Mouse (Mus musculus) cerebellum, adult 8-10 months (tissue): ENCODE data around the gene Dhdh.
"Not testable (repeated sequence)": the region's sequence is repeated elsewhere in the genome, so short reads cannot be mapped to it uniquely, and the experiment has no call there.

Experiments
- DNase-seq: peaks from one replicate; pipeline ENCODE4 v3.0.0; 2022

Dhdh gene

DNA sequence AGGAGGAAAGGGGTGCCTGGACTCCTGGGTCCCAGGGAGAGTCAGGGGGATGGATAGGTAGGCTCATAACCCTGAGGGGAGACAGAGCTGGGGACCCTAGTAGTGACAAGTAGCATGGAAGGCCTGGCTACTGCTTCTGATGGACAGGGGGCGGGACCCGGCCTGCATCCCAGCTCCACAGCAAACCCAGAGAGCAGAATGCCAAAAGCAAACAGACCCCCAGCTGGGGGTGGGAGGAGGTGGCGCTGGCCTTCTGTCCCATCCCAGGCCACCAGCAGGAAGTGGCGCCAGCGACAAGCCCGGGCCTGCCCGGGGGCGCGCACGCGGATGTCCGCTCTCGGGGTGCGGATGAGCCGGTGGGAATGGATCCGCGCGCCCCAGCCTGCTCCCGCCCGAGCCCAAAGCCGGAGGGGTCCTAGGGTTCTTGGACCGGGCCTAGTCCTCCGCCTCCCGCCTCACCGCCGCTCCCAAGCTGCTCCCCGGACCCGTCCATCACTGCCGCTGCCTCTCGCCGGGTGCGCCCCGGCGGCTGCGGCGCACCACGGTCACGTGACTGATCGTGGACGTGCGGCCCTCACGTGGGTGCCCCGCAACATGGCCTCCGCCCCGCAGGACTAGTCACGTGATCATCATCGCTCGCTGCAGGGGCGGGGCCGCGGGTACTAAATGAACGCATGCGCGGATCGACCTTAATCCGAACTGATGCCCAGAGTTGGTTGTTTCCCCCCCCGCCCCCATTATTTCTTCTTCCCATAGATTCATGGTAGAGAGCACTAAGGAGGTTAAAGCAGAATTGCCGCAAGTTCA is 22.1 kb downstream of the Dhdh start, which contains the start of gene Bax:
TSS of gene Bax (minus strand) at position 616 of the 807 bp plus-strand sequence.
- peak; percentile 98 for DNase-seq

DNA sequence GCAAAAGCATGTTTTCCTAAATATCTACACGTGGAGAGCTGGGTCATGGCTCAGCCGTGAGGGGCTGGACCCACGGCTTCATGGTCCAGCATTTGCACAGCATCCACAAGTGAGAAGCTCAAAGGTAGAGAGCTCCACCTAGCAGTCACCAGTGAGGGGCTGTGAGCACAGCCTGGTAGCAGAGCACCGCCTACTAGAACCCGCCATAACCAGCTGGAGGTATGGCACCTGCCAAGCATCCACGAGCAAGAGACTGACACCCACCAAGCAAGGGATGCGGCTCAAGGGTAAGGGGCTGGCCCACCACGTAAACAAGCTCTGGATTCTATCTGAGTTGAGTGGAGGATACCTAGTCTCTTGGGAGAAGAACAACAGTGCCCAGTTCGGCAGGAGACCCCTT is 23.1 kb downstream of the Dhdh start:
- DNase-seq = no peak

DNA sequence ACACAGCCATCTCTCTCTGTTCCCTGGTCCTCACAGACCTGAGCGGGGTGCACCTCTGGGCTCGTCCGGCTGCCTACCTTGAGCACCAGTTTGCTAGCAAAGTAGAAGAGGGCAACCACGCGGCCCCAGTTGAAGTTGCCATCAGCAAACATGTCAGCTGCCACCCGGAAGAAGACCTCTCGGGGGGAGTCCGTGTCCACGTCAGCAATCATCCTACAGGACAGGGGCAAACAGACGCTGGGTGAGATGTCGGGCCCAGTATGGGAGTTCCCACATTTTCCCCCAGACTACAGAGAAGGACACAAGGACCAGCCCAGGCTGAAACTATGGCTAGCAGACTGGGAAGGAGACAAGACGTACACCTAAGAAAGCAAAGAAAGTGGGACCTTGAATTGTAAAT is 23.5 kb downstream of the Dhdh start:
- DNase-seq = no peak

DNA sequence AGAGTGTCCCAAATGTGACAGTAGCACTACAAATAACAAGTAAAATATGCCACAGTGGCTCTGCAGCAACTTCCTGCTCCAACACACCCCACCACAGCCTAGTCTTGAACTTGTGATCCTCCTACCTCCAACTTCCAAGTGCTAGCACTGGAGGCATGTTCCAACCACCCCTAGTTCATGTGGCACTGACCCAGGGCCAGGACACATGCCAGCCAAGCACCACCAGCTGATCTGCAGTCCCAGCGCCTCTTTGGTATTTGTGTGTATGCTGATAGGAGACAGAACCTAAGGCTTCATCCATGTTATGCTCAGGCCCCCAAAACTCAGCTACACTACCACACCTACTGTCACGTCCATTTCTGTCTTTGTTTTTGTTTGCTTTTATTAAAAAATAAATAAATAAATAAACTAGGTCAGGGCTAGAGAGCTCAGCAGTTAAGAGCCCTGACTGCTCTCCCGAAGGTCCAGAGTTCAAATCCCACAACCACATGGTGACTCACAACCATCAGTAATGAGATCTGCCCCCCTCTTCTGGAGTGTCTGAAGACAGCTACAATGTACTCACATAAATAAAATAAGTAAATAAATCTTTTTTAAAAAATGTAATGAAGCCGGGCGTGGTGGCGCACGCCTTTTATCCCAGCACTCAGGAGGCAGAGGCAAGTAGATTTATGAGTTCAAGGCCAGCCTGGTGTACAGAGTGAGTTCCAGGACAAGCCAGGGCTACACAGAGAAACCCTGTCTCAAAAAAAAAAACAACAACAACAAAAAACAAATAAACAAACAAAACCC is 24.4 kb downstream of the Dhdh start:
- DNase-seq = no peak

DNA sequence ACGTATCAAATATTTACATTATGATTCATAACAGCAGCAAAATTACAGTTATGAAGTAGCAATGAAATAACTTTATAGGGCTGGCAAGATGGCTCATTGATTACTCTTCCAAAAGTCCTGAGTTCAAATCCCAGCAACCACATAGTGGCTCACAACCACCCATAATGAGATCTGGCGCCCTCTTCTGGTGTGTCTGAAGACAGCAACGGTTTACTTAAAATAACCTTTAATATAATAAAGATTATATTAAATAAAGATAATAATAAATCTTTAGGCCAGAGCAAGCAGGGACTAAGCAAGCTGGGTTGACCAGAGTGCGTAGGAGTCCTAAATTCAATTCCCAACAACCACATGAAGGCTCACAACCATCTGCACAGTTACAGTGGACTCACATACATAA is 25.7 kb downstream of the Dhdh start:
- not testable (repeated sequence) for DNase-seq

DNA sequence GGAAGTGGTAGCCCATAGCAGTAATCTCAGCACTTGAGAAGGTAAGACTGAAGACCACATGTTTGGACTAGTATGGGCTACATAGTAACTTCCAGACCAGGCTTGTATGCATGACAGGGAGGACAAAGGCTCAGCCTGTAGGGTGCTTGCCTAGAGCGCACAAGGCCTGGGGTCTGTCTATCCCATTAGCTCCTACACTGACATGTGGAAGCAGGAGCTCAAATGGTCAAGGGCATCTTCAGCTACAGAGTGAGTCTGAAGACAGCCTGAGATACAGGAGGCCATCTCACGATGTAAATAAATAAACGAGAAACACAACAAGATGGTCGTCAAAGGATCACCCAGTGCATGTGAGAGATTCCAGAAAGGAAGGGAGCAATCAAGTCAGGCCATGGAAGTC is 26.3 kb downstream of the Dhdh start:
- no peak for DNase-seq

DNA sequence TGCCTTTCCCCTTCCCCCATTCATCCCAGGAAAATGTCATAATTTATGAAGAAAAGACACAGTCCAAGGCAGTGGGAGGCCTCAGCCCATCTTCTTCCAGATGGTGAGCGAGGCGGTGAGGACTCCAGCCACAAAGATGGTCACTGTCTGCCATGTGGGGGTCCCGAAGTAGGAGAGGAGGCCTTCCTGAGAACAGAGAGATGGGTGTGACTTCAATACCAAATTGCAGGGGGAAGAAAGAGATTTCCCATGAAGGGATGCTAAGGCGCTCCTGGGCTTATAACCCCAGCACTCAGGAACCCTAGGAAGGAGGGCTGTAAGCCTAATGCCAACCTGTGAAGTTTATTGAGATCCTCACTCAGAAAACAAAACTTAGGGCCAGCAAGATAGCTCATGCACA is 26.8 kb downstream of the Dhdh start:
- no peak for DNase-seq

DNA sequence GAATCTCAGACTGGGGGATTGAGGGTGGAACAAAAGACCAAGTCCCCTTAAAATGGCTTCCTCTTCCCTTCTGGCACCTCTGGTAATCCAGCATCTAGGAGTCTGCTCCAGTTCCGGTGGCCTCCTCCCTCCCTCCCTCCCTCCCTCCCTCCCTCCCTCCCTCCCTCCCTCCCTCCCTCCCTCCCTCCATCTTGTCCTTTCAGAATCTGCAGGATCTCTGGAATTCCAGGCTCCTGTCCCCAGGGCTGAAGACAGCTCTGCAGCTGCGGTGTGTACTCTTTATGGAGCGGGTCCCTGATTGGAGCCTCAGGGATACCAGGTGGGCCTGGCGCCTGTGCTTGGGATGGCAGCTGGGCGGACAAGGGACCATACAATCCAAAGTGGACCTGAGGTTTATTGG is 27.3 kb downstream of the Dhdh start:
- no peak for DNase-seq

DNA sequence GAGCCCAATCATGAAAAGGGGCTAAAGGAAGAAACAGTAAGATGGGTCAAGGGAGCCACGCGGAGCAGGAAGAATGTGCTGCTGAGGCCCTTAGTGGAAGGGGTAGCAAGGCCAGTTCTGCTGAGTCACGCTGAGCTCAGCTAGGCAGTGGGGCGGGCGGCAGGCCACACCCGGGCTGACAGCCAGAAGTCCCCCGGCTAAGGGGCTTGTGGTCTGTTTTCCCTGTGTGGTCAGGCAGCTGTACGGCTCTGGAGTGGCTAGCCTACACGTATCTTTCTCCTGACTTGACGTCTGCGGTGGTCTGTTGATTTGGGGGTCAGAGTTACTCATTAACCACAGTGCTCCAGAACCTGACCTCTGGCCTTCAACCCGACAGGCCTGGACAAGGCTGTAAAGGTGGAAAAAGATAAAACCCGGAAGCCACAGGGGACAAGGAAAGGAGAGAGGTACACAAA is 27.7 kb downstream of the Dhdh start:
- DNase-seq = no peak

DNA sequence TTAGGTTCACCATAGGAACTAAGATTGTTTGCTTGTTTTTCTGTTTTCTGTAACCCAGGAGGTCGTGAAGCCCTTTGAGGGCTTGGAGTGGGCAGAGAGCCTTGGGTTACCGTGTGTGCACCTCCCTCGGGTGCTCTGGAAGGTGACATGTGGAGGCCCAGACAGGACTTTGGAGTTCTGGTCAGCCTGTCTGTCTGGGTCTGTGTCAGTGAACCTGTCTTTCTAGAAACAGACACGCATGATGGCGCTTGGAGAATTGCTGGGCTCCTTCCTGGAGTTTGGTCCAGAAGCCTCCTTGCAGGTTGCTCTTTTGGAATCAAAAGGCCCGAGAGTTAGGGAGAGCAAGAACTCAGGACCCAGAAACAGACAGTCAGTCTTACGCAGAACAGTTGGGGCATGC is 28.2 kb downstream of the Dhdh start:
- DNase-seq = no peak

DNA sequence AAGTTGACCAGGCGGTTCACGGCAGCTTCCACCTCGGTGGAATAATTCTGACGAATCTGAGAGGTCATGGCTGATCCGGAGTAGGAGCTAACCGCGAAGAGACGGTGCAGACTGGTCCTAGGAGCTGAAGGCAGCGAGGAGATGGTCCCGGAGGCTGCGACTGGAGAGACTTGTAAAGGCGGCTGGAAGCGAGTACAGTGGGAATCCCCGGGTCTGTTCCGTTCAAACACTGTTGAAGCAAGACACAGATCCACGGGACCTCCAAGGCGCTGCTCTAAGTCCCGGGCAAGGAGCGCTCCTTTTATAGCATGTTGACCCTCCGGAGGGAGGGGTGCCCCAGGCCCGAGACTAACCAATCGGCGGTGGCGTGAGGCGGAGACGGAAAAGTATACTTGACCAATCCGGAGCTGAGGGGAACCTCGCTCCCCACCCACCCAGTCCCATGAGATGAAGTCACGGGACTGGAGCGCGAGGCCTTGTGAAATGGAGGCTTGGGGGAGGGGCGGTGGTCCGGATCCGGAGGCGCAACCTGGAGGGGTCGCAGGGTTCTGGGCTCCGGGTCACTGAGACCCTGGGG is 29.0 kb downstream of the Dhdh start, which contains the start of gene Ftl1:
TSS of gene Ftl1 (minus strand) at position 321 of the 577 bp plus-strand sequence.
- peak; percentile 94 for DNase-seq

DNA sequence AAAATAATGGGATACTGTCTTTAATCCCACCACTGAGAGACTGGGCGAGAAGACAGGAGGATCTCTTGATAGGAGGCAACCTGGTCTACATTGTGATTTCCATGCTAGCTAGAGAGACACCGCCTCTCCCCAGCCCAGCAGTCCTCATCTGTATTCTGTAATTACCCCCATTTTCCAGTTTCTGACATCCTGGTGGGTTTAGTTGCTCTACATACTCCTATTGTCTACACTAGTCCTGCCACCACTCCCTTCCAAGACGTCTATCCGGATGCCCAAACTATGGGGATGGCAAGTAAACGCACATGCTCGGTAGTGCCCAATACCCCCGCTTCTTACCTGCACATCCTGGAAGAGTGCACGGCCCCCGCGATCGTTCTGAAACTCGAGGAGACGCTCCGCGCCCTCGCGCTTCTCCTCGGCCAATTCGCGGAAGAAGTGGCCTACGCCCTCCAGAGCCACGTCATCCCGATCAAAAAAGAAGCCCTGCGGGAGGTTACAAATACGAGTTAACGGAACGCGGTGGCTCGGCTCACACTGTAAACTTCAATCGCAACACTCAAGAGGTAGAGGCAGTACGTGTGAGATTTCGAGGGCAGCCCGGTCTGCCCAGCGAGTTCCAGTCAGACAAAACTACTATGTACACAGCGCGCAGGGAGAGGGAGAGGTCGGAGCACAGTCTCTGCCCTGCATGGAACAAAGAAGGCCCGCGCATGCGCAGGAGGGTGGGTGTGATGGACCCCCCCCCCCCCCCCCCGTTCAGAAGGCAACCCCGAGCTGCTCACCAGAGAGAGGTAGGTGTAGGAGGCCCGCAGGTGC is 29.6 kb downstream of the Dhdh start:
- peak; percentile 80 for DNase-seq

DNA sequence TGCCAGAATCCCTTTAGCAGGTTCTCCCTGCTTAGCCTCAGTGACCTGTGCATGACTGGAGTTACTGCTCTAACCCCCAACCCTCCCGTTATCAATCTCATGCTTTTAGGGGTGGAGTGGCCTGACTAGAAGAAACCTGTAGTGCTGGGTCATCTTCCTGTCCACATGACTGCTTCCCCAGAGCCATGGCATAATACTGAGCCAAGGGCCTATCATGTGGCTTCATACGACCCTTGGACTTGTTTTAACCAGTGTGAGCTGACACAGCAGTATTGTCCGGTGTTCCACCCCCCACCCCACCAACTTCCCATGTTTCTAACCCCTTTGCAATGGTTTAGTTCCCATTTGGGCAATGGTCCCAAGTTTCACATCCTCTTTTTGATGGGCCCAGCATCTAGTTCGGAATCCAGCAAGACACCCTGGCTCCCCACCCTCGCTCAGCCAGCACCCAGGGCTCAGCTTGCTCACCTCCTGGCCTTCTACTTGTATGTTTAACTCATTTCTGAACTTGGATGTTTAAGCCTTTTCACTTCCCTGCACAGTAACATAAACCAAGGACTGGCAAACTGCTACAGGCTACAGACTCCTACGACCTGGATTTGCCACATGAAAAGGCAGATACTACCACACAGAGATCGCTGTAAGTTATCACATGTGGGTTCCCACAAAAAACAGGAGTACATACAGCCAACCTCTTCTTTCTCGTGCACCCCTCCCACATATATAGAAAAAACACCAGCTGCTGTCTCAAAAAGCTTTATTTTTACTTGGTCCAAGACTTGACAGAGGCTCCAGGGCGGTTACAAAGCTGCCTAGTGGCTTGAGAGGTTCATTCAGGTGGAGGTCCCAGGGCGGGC is 31.2 kb downstream of the Dhdh start:
- no peak for DNase-seq

DNA sequence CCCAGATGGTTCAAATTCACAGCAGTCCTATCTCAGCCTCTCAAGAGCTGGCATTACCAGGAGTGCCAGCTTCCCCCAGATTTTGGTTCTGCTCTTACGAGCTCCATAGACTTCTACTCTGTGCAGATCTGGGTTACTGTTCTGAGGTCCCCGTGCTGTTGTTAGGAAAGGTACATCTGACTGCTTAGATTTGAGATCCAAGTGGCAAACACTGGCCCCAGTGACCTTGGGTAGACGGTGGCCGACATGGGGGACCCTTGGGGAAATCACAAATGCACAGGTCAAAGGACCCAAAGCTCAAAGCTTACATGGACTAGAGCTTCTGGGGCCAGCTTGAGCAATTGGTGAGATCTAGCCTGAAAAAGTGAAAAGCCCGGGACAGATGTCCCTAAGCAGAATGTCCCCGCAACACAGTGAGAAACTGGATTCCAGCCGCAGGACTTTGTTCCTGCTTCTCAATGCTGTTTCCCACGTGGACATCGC is 31.8 kb downstream of the Dhdh start:
- DNase-seq = no peak

DNA sequence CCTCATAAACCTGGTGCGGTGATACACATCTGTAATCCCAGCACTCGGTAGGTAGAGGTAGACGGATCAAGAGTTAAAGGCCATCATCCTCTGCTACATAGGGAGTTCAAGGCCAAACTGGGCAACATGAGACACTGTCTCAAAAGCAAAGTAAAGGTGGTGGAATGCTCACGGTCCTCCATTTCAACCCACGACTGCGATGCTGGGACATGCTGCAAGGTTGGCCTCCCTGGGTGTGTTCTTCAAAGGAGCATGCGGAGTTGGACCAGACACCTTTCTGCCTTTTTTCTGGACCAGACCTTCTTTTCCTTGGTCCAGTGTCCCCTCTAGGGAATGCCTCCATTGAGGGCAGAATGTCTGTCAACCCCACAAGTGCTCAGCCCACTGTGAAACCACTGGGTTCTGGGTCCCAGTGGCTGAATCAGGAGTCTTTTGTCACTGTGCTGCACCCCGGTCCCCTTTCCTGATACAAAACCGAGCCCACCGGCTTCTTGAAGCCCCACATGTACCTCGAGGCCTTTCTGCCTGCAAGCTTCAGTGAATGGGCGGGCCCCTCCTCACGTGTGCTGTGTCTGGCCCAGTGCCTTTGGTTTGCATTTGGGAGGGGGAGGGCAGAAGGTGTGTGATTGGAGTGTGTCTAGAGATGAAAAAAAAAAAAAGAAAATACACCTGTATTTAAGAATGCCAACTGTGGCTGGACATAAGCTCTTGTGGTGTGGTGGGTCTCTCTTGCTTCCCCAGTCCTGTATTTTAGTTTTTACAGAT is 32.5 kb downstream of the Dhdh start:
- no peak for DNase-seq

DNA sequence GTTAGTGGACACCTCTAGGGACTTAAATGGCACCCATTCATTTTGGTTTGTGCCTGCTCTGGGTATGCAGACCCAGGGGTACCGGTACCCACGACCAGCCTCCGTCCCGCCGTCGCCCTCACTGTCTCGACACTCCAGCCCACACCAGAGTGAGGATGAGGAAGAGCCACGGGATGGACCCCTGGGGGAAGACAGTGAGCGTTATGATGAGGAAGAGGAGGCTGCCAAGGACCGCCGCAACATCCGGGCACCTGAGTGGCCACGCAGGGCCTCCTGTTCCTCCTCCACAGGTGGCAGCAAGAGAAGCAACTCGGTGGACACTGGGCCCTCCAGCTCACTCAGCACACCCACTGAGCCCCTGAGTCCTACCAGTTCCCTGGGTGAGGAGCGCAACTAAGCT is 33.6 kb downstream of the Dhdh start:
- no peak for DNase-seq

DNA sequence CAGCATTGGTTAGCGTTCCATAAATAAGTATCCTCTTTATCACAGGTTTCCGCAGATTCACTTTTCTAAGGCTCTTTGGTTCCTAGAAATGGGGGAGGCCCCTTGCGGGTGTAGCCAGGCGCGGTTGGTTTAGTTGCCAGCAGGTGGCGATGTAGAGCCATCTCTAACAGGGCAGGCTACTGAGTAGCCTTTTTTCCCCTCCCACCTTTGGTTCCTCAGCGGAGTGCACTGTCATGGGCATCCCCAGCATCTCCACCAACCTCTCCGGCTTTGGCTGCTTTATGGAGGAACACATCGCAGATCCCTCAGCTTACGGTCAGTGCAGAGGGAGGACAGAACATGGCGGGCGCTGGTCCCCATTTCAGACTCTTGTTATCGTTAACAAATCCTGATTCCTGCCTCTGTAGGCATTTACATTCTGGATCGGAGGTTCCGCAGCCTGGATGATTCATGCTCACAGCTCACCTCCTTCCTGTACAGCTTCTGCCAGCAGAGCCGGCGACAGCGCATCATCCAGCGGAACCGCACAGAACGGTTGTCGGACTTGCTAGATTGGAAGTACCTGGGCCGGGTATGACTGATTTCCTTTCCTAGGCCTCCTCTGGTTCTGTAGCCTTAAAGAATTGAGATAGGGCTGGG is 37.1 kb downstream of the Dhdh start:
- peak; percentile 86 for DNase-seq

DNA sequence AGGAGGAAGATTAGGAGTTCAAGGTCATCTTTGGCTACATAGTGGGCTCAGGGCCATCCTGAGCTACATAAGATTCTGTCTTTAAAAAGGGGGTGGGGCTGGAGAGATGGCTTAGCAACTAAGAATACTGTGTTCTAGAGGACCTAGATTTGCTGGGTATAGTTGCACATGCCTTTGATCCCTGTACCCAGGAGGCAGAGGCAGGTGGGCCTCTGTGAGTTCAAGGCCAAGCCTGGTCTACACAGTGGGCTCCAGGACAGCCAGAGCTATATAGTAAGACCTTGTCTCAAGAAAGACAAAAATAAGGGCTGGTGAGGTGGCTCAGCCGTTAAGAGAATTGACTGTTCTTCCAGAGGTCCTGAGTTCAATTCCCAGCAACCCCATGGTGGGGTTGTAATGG is 38.6 kb downstream of the Dhdh start:
- no peak for DNase-seq

DNA sequence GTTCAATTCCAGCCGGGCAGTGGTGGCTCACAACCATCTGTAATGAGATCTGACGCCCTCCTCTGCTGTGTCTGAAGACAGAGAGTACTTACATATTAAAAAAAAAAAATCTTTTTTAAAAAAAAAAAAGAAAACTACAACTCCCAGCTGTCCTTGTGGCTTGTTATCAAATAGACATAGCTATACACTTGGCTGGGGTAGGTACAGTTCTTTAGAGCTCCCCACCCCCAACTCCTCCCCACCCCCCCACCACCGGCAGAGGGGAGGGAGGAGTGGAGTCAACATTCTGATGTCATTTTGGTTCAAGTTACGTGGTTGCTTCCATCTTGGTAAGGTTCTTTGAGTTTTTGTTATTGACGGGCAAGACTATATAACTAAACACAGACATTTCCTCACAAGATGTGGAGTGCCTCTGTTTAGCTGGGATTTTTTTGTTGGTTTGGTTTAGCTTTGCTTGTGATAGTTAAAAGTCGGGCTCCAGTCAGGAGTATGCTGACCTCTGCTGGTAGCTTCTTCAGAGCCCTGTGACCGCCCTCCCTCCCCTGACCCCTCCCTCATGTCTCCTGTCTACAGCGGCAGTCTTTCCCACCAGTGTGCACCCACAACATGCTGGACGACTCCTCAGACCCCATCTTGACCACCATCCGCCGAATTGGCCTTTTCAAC is 41.1 kb downstream of the Dhdh start:
- no peak for DNase-seq

DNA sequence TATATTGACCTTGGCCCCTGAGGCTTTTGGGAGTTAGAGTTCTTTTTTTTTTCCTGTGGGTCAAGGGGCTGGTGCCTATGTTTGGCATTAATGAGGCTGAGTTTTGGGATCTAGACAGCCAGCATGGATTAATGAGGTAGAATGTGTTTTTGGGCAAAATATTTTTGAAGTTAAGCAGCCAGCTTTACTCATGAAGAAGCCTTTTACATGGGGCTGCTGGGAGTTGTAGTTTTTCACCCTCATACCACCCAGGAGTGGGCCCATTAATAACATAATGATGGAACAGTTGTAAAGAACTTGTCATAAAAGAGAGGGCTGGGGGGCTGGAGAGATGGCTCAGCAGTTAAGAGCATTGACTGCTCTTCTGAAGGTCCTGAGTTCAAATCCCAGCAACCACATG is 42.0 kb downstream of the Dhdh start:
- no peak for DNase-seq
